Mouse (Mus musculus) retina, embryonic 14.5 days (tissue): Measurements from ENCODE around the gene Cwc25.

ENCODE experiments used
- DNase-seq: peaks from one replicate; pipeline ENCODE4 v3.0.0-alpha.2; 2015; ENCODE audit warnings: low spot score

Gene Cwc25

GRCm38 (mm10) chr11:97698741-97699611 is 67.4 kb downstream of the Cwc25 start:
- peak; percentile 84 for DNase-seq

- DNase-seq = peak; percentile 61
Measured at GRCm38 (mm10) chr11:97697891-97698529, 68.3 kb downstream of the Cwc25 start.

- DNase-seq = no peak
Measured at GRCm38 (mm10) chr11:97697199-97697890, 69.0 kb downstream of the Cwc25 start.

DNA sequence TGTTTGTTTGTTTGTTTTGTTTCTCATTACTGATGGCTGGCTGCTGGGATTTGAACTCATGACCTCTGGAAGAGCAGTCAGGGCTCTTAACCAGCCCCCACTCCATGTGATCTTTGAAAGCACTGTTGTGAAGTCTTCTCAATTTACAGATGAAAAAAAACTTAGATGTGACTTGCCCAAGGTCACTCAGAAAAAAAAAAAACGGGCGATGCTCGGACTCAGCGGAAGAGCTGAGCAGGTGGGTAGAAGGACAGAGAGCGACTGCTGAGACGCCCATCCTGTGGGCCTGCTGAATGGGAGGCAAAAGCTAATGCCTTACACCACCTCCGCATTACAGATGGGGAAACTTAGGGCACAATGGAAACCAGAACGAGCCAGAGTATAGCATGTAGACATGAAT is 69.7 kb downstream of the Cwc25 start:
- no peak for DNase-seq

DNA sequence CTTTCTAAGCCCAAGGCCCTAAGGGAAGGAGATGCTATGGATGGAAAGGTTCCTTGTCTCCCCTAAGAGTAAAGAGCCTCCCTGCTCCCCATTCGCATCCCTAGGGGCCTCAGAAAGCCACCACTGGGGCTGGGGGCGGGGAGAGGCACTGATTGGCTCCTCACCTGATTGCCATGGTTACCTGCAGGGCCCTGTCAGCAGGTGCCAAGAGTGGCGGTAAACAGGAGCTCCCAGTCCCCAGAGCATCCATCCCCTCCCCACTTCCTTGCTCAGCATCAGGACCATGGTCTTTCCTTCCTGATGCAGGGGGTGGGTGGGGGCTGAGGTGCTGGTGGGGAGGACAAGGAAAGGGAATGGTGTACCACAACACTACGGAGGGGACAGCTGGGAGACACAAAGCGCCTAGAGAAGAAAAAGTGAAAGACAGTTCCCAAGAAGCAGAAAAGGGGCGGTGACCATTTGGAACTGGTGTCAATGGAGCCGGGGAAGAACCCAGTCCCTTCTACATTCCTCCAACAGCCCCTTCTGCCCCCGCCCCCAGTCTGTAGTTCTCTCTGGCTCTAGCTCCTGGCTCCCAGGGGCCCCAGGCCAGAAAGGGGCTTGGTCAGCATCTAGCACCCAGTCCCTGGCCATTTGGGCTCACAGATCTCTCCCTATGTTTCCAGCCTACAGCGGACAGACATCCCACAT is 70.5 kb downstream of the Cwc25 start:
- no peak for DNase-seq
